In the genomic region with DNA sequence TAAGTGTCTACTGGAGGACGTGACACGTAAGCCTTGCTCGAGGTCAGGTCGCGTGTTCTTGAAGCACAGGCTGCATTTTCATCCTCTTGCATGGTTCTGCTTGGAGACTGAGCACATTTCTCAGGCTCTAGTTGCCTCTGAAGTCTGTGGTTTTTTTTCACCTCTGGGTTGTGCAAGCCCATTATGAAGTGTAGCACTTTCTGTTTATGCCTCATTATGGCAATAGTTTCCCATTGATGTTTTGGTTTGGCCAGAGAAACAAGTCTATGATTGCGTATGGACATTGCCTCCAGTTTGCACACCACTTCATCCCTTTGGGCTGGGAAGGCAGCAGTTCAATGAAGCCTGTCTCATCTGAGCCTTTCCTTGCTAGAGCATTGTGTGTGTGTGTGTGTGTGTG, we compare ENCODE assay signal across 26 mouse cellular contexts.
DNase-seq lines count a peak whose midpoint lies in the region; ATAC-seq and TF ChIP-seq lines count a peak whose summit lies in the region.
"Had no signal": no experiment of that assay in that cellular context is flagged by ENCODE, and none has a peak within 500 bp of the region (broad histone marks: within the 10 kb centered on the region; RNA-seq: fewer than 3 reads in every experiment).

No protein-coding gene starts in this region.

- H3K27ac ChIP-seq in lung, postnatal 0 days (ENCODE audit: low read length), result no peak overlapping the region
- H3K27ac ChIP-seq: embryonic facial prominence, embryonic 10.5 days; embryonic facial prominence, embryonic 13.5 days; forebrain, embryonic 15.5 days; heart, adult 2 months; hindbrain, embryonic 12.5 days; hindbrain, embryonic 15.5 days had no signal

- DNase-seq in lung, postnatal 0 days (ENCODE audit: low spot score), result peak; percentile 62
- DNase-seq in lung, adult 2 months, result no peak
- DNase-seq in fibroblast of lung, adult 2 months (ENCODE audit: low read depth), result peak; percentile 16
- DNase-seq in lung, postnatal 36 days, result peak; percentile 14
- DNase-seq in testis, postnatal 14 days (ENCODE audit: low spot score), result no peak
- no peak for DNase-seq in cerebellum, adult 11-12 months
- DNase-seq: adrenal gland, postnatal 10 days; B cell, adult 2 months; cerebellum, adult 11 months; cerebellum, adult 8-10 months; cerebellum, postnatal 10 days; cerebellum, postnatal 36 days; embryo, embryonic 11 days; gastrocnemius, postnatal 10 days; gastrocnemius, postnatal 36 days; heart, adult 2 months had no signal

- no peak overlapping the region for H3K4me3 ChIP-seq in lung, postnatal 0 days (ENCODE audit: low read depth, low read length)
- no peak overlapping the region for H3K4me3 ChIP-seq in lung, adult 2 months (replicated peaks; ENCODE audit: extremely low read depth, low read depth, low read length)
- H3K4me3 ChIP-seq: embryonic facial prominence, embryonic 10.5 days; embryonic facial prominence, embryonic 13.5 days; erythroblast, embryonic 14.5 days; forebrain, embryonic 15.5 days; heart, adult 2 months; hindbrain, embryonic 12.5 days; hindbrain, embryonic 15.5 days had no signal

- no peak for TF ChIP-seq EP300 in lung, postnatal 0 days (IDR thresholded peaks at IDR 0.05)

- H3K36me3 ChIP-seq in lung, postnatal 0 days (ENCODE audit: insufficient read depth, low read length), result no peaks in the 10 kb centered on the region
- H3K36me3 ChIP-seq: embryonic facial prominence, embryonic 10.5 days; embryonic facial prominence, embryonic 13.5 days; forebrain, embryonic 15.5 days; G1E; hindbrain, embryonic 12.5 days; hindbrain, embryonic 15.5 days had no signal

- no peaks in the 10 kb centered on the region for H3K9me3 ChIP-seq in lung, postnatal 0 days (ENCODE audit: low read length)
- H3K9me3 ChIP-seq: embryonic facial prominence, embryonic 10.5 days; embryonic facial prominence, embryonic 13.5 days; forebrain, embryonic 15.5 days; hindbrain, embryonic 12.5 days; hindbrain, embryonic 15.5 days had no signal

- no peak overlapping the region for H3K9ac ChIP-seq in lung, postnatal 0 days (replicated peaks; ENCODE audit: low read depth)
- H3K9ac ChIP-seq: embryonic facial prominence, embryonic 13.5 days; forebrain, embryonic 15.5 days; hindbrain, embryonic 12.5 days; hindbrain, embryonic 15.5 days had no signal

- TF ChIP-seq CTCF in lung, postnatal 0 days (IDR thresholded peaks at IDR 0.05), result no peak
- TF ChIP-seq CTCF in lung, adult 2 months (IDR thresholded peaks at IDR 0.05; ENCODE audit: insufficient read depth, low read length), result no peak

- H3K4me1 ChIP-seq in lung, postnatal 0 days (ENCODE audit: insufficient read depth, low read depth, low read length), result no peaks in the 10 kb centered on the region
- no peaks in the 10 kb centered on the region for H3K4me1 ChIP-seq in lung, adult 2 months (ENCODE audit: control insufficient read depth, insufficient read depth, low read length)
- H3K4me1 ChIP-seq: forebrain, embryonic 15.5 days; hindbrain, embryonic 12.5 days; hindbrain, embryonic 15.5 days had no signal

- no peak overlapping the region for H3K4me2 ChIP-seq in lung, postnatal 0 days (replicated peaks; ENCODE audit: low read depth, low read length)
- H3K4me2 ChIP-seq: embryonic facial prominence, embryonic 13.5 days; forebrain, embryonic 15.5 days; heart, embryonic 11.5 days; hindbrain, embryonic 12.5 days; hindbrain, embryonic 15.5 days had no signal

- 77% methylated on average over 6 of the region's 6 CpGs for WGBS in lung, postnatal 0 days
- 80% methylated on average over 6 of the region's 6 CpGs for WGBS in lung, adult 2 months

- no peaks in the 10 kb centered on the region for H3K27me3 ChIP-seq in lung, postnatal 0 days (replicated peaks; ENCODE audit: insufficient read depth, low read length)
- H3K27me3 ChIP-seq: CH12.LX; forebrain, embryonic 15.5 days; hindbrain, embryonic 12.5 days; hindbrain, embryonic 15.5 days had no signal

- ATAC-seq in lung, postnatal 0 days, result peak; percentile 60
- ATAC-seq: forebrain, embryonic 15.5 days; intestine, postnatal 0 days had no signal

- TF ChIP-seq POLR2A in lung, adult 2 months (IDR thresholded peaks at IDR 0.05; ENCODE audit: borderline replicate concordance, extremely low read depth, low read depth, low read length), result no peak

Comparison
In these comparisons a context has a peak if more than half of its experiments do, and no peak if none do; other contexts are left out.
1. DNase-seq: peak in lung, postnatal 0 days (single experiment), fibroblast of lung, adult 2 months (single experiment) and lung, postnatal 36 days (single experiment); none in lung, adult 2 months (single experiment), testis, postnatal 14 days (single experiment) and cerebellum, adult 11-12 months (single experiment).